8 mouse cellular contexts compared by ENCODE assay signal in the genomic region with DNA sequence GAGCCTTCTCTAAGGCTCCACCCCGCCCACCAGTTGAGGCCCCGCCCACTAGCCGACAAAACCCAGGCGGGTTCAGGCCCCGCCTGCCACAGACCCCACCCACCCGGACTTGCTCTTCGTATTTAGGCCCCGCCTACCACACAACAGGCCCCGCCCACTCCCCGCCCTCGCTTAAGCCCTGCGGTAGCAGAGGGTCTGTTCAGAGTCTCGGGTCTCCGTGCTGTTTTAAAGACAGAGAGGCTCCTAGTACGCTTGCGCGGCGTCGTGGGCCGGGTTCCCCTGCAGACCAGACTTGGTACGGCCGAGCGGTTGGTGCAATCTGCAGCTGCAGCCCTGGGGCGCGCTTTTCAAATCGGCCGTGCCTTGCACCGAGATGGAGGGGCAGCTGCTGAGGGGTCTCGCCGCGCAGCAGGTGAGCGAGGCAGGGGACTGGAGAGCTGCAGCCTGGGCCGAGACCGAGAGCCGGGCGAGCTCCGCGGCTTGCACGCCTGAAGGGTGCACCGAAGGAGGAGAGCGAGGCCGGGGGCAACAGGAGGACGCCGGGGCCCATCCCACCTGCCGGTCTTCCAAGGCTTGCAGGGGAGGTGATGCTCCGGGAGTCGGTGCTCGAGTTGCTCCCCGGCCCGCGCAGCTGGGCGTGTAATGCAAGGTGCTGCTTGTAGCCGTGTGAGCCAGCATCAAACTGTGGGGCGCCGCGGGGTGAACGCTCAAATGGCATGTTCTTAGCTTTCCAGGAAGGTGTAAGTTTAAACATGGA. TPM values are rescaled to one million over a fixed set of nuclear protein-coding genes. Genes with fewer than 3 reads are reported as not detected.
DNase-seq lines count a peak whose midpoint lies in the region; ATAC-seq lines count a peak whose summit lies in the region.

A gene (plus strand): TSS at position 170 of the 757 bp plus-strand sequence.

- no peaks in the 10 kb centered on the region for H3K9me3 ChIP-seq in intestine, embryonic 14.5 days (ENCODE audit: control insufficient read depth, low read length)

- H3K4me2 ChIP-seq in intestine, embryonic 14.5 days (ENCODE audit: low read length): peak within 1 kb of the TSS; percentile 89

- H3K27ac ChIP-seq in intestine, embryonic 14.5 days (ENCODE audit: low read depth): peak within 1 kb of the TSS; percentile 30; the same call in 1 of the 2 replicates

- no peaks in the 10 kb centered on the region for H3K36me3 ChIP-seq in intestine, embryonic 14.5 days (ENCODE audit: control insufficient read depth, insufficient read depth, low read length)

- H3K4me1 ChIP-seq in intestine, embryonic 14.5 days (replicated peaks; ENCODE audit: control insufficient read depth, insufficient read depth, low read length): no peaks in the 10 kb centered on the region; the same call in 1 of the 2 replicates

- H3K27me3 ChIP-seq in intestine, embryonic 14.5 days (replicated peaks; ENCODE audit: control insufficient read depth, insufficient read depth, low read length): no peaks in the 10 kb centered on the region

- ATAC-seq in intestine, embryonic 14.5 days (replicated peaks; ENCODE audit: low FRiP score, low TSS enrichment, low read depth): peak; percentile 99

- peak within 1 kb of the TSS; percentile 56 for H3K4me3 ChIP-seq in intestine, embryonic 14.5 days (ENCODE audit: low read depth, low read length)

- H3K9ac ChIP-seq in intestine, embryonic 14.5 days (ENCODE audit: low read length): peak within 1 kb of the TSS; percentile 44

- 1% methylated on average over 57 of the region's 57 CpGs for WGBS in intestine, embryonic 14.5 days

- DNase-seq in adrenal gland, adult 8-10 months: peak; percentile 66
- peak; percentile 96 for DNase-seq in embryo, embryonic 11 days
- DNase-seq in gastrocnemius, postnatal 25 days: peak; percentile 83
- DNase-seq in intestine, embryonic 14.5 days (ENCODE audit: low spot score): peak; percentile 99
- peak; percentile 83 to 87 for DNase-seq in left cerebral cortex, postnatal 25 days (ENCODE audit: low spot score in 2 of 2)
- peak; percentile 97 for DNase-seq in mesoderm, embryonic 11.5 days (ENCODE audit: low read depth, low spot score)
- peak; percentile 81 for DNase-seq in right cerebral cortex, postnatal 25 days
- peak; percentile 79 to 84 for DNase-seq in urinary bladder, postnatal 36 days (ENCODE audit: low spot score in 2 of 2)

- intact Hi-C loops in left cerebral cortex, postnatal 25 days (cut with DNase I): loop anchor here (5.0 to 10.0 kb wide), 2 partner anchors 47 to 65 kb away; a partner anchor contains a TSS

RNA-seq across cellular contexts. Expression of the gene that starts here (rescaled TPM):
- total RNA-seq in adrenal gland, adult 8-10 months (2022): under 1 TPM in 3 of 4 experiments, not detected in 1; 0.15 to 0.26 (median 0.24) TPM
- total RNA-seq in gastrocnemius, postnatal 25 days (2021): under 1 TPM; 0.29 to 0.36 TPM
- polyA plus RNA-seq in intestine, embryonic 14.5 days (2014; fragmentation: Nextera tagmentation; extraction: Ambion mirVana): 6.6 and 8.7 TPM in 2 replicates
- 1 to 10 TPM; 3.8 to 5.6 TPM for total RNA-seq in left cerebral cortex, postnatal 25 days (2021)

Comparison
In these comparisons a context has a peak if more than half of its experiments do, and no peak if none do; other contexts are left out.
1. Peak in every context shown above with its lines: DNase-seq, ATAC-seq, H3K4me3 ChIP-seq and H3K27ac ChIP-seq.
2. Peak in DNase-seq in adrenal gland, adult 8-10 months; RNA of the gene not detected or under 1 TPM.
3. Peak in DNase-seq in gastrocnemius, postnatal 25 days; RNA of the gene not detected or under 1 TPM.